Mouse (Mus musculus) lung, adult 2 months (tissue): Measurements from ENCODE around the gene Adam22.

ENCODE experiments used
- CTCF ChIP-seq: fragments of 200-500 bp; IDR thresholded peaks from 2 replicates; pipeline ENCODE4 v1.5.1; 2011; ENCODE audit warnings: mild to moderate bottlenecking, low read length, control low read depth; ENCODE audit not compliant: insufficient read depth
- POLR2A ChIP-seq: fragments of 200-500 bp; IDR thresholded peaks from 2 replicates; pipeline ENCODE4 v1.6.1; 2011; ENCODE audit warnings: low read depth, mild to moderate bottlenecking, control low read depth, low read length, borderline replicate concordance; ENCODE audit errors: extremely low read depth

GRCm38 (mm10) chr5:8132546-8132945 lies 235.4 kb downstream of the Adam22 start:
- TF ChIP-seq CTCF (no peak), POLR2A (no peak)
